Mouse (Mus musculus): ENCODE measurements around the gene Atp2a2. TPM values are rescaled to one million over a fixed set of nuclear protein-coding genes. Genes with fewer than 3 reads are reported as not detected.
A peak's percentile ranks its signal among the peaks of the same experiment; 100 is the strongest.

Atp2a2 gene
- total and polyA plus RNA-seq, 3 experiments, result 39.8 to 74.4 (median 73.6) TPM

GRCm38 (mm10) chr5:122431221-122431620, 70.8 kb downstream of the Atp2a2 start:
- Histone ChIP-seq H3K4me1 (ENCODE audit: insufficient read depth, low read depth, low read length) (peaks cover 9% of the 10 kb centered on the region; the same call in 1 of the 2 replicates), H3K4me3 (ENCODE audit: low read depth, low read length) (no peak overlapping the region), H3K36me3 (replicated peaks) (peaks cover 97% of the 10 kb centered on the region), H3K27me3 (ENCODE audit: insufficient read depth, low read length) (no peaks in the 10 kb centered on the region), H3K9me3 (replicated peaks) (no peaks in the 10 kb centered on the region)
- no peak for DNase-seq (ENCODE audit: low spot score)
- ATAC-seq (ENCODE audit: extremely low read depth, insufficient number of reproducible peaks, low FRiP score, poor library complexity, severe bottlenecking), result no peak
- TF ChIP-seq GATA1 (IDR thresholded peaks at IDR 0.05; ENCODE audit: borderline replicate concordance, low read length) (no peak), TAL1 (conservative IDR thresholded peaks at IDR 0.05; ENCODE audit: low read depth, low read length) (no peak), POLR2AphosphoS5 (IDR thresholded peaks at IDR 0.05; ENCODE audit: insufficient replicate concordance, low read depth, low read length) (no peak), CTCF (IDR thresholded peaks at IDR 0.05; ENCODE audit: low read depth, low read length) (no peak), GATA2 (IDR thresholded peaks at IDR 0.05; ENCODE audit: borderline replicate concordance, low read depth, low read length) (no peak)

DNA sequence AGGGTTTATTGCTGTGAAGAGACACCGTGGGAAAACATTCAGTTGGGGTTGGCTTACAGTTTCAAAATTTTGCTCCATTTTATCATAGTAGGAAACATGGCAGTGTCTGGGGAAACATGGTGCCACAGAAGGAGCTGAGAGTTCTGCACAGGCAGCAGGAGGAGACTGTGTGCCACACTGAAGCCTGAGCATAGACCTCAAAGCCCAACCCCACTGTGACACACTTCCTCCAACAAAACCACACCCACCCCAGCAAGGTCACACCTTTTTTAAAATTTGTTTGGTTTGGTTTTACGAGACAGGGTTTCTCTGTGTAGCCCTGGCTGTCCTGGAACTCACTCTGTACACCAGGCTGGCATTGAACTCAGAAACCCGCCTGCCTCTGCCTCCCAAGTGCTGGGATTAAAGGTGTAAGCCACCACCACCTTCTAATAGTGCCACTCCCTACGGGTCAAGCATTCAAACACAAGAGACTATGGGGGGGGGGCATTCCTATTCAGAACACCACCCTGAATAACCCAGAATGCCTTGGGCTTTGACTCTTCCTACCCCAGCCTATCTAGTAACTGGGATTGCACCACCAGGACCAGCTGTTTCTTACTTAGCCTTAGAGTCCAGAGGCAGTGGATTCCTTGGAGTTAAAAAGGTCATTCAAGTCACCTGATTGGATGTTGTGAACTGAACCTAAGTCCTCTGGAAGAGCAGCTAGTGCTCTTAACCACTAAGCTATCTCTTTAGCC, 71.8 kb downstream of the Atp2a2 start:
- ATAC-seq (ENCODE audit: extremely low read depth, insufficient number of reproducible peaks, low FRiP score, poor library complexity, severe bottlenecking) (no peak), DNase-seq (ENCODE audit: low spot score) (no peak)
- H3K4me1 ChIP-seq (ENCODE audit: insufficient read depth, low read depth, low read length), result peaks cover 9% of the 10 kb centered on the region; the same call in 1 of the 2 replicates
- no peaks in the 10 kb centered on the region for H3K27me3 ChIP-seq (ENCODE audit: insufficient read depth, low read length)
- H3K9me3 ChIP-seq (replicated peaks), result no peaks in the 10 kb centered on the region
- no peak for TF ChIP-seq GATA1 (IDR thresholded peaks at IDR 0.05; ENCODE audit: borderline replicate concordance, low read length)
- no peak for TF ChIP-seq GATA2 (IDR thresholded peaks at IDR 0.05; ENCODE audit: borderline replicate concordance, low read depth, low read length)
- TF ChIP-seq POLR2AphosphoS5 (IDR thresholded peaks at IDR 0.05; ENCODE audit: insufficient replicate concordance, low read depth, low read length), result no peak
- no peak for TF ChIP-seq TAL1 (conservative IDR thresholded peaks at IDR 0.05; ENCODE audit: low read depth, low read length)
- TF ChIP-seq CTCF (IDR thresholded peaks at IDR 0.05; ENCODE audit: low read depth, low read length), result no peak
- peaks cover 94% of the 10 kb centered on the region for H3K36me3 ChIP-seq (replicated peaks)
- H3K4me3 ChIP-seq (ENCODE audit: low read depth, low read length), result no peak overlapping the region

DNA sequence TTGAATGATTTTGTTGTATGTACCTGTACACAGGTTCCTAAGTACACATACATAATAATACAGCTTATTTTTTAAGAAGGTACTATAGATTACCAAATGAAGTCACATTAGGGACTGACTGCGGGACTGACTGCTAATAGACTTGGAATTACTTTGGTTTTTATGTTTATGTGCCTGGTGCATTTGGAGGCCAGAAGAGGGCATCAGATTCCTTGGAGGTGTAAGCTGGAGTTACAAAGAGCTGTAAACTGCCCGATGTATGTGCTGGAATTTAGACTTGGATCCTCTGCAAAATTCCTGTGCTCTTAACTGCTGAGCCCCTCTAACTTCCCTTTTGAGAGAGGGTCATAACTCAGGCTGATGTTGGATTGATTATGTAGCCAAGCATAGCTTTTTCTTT, 76.5 kb downstream of the Atp2a2 start:
- TF ChIP-seq POLR2AphosphoS5 (IDR thresholded peaks at IDR 0.05; ENCODE audit: insufficient replicate concordance, low read depth, low read length), result no peak
- no peak for TF ChIP-seq TAL1 (conservative IDR thresholded peaks at IDR 0.05; ENCODE audit: low read depth, low read length)
- TF ChIP-seq GATA1 (IDR thresholded peaks at IDR 0.05; ENCODE audit: borderline replicate concordance, low read length), result no peak
- no peak for TF ChIP-seq GATA2 (IDR thresholded peaks at IDR 0.05; ENCODE audit: borderline replicate concordance, low read depth, low read length)
- no peak for TF ChIP-seq CTCF (IDR thresholded peaks at IDR 0.05; ENCODE audit: low read depth, low read length)
- Histone ChIP-seq H3K27me3 (ENCODE audit: insufficient read depth, low read length) (no peaks in the 10 kb centered on the region), H3K36me3 (replicated peaks) (peaks cover 59% of the 10 kb centered on the region), H3K9me3 (replicated peaks) (no peaks in the 10 kb centered on the region), H3K4me3 (ENCODE audit: low read depth, low read length) (no peak overlapping the region), H3K4me1 (ENCODE audit: insufficient read depth, low read depth, low read length) (peaks cover 42% of the 10 kb centered on the region)
- ATAC-seq (ENCODE audit: extremely low read depth, insufficient number of reproducible peaks, low FRiP score, poor library complexity, severe bottlenecking), result no peak
- no peak for DNase-seq (ENCODE audit: low spot score)

GRCm38 (mm10) chr5:122423083-122423482, 78.9 kb downstream of the Atp2a2 start:
- peaks cover 36% of the 10 kb centered on the region for H3K4me1 ChIP-seq (ENCODE audit: insufficient read depth, low read depth, low read length)
- no peak for TF ChIP-seq GATA1 (IDR thresholded peaks at IDR 0.05; ENCODE audit: borderline replicate concordance, low read length)
- no peak for TF ChIP-seq POLR2AphosphoS5 (IDR thresholded peaks at IDR 0.05; ENCODE audit: insufficient replicate concordance, low read depth, low read length)
- TF ChIP-seq TAL1 (conservative IDR thresholded peaks at IDR 0.05; ENCODE audit: low read depth, low read length), result no peak
- TF ChIP-seq CTCF (IDR thresholded peaks at IDR 0.05; ENCODE audit: low read depth, low read length), result no peak
- TF ChIP-seq GATA2 (IDR thresholded peaks at IDR 0.05; ENCODE audit: borderline replicate concordance, low read depth, low read length), result no peak
- DNase-seq (ENCODE audit: low spot score) (no peak), ATAC-seq (ENCODE audit: extremely low read depth, insufficient number of reproducible peaks, low FRiP score, poor library complexity, severe bottlenecking) (no peak)
- no peaks in the 10 kb centered on the region for H3K9me3 ChIP-seq (replicated peaks)
- no peaks in the 10 kb centered on the region for H3K27me3 ChIP-seq (ENCODE audit: insufficient read depth, low read length)
- peaks cover 34% of the 10 kb centered on the region for H3K36me3 ChIP-seq (replicated peaks)
- peak overlapping the region; percentile 95 for H3K4me3 ChIP-seq (ENCODE audit: low read depth, low read length)

GRCm38 (mm10) chr5:122422071-122422964, 79.7 kb downstream of the Atp2a2 start:
- peak; percentile 81 for DNase-seq (ENCODE audit: low spot score)
- TF ChIP-seq GATA2 (IDR thresholded peaks at IDR 0.05; ENCODE audit: borderline replicate concordance, low read depth, low read length) (no peak), TAL1 (conservative IDR thresholded peaks at IDR 0.05; ENCODE audit: low read depth, low read length) (no peak), CTCF (IDR thresholded peaks at IDR 0.05; ENCODE audit: low read depth, low read length) (no peak), POLR2AphosphoS5 (IDR thresholded peaks at IDR 0.05; ENCODE audit: insufficient replicate concordance, low read depth, low read length) (no peak), GATA1 (IDR thresholded peaks at IDR 0.05; ENCODE audit: borderline replicate concordance, low read length) (no peak)
- peak; percentile 40 for ATAC-seq (ENCODE audit: extremely low read depth, insufficient number of reproducible peaks, low FRiP score, poor library complexity, severe bottlenecking)
- H3K9me3 ChIP-seq (replicated peaks), result no peaks in the 10 kb centered on the region
- H3K27me3 ChIP-seq (ENCODE audit: insufficient read depth, low read length), result no peaks in the 10 kb centered on the region
- peak overlapping the region; percentile 95 for H3K4me3 ChIP-seq (ENCODE audit: low read depth, low read length)
- peaks cover 36% of the 10 kb centered on the region for H3K4me1 ChIP-seq (ENCODE audit: insufficient read depth, low read depth, low read length)
- H3K36me3 ChIP-seq (replicated peaks), result peaks cover 27% of the 10 kb centered on the region
